Comparison of ENCODE assay signal across 13 mouse cellular contexts in the genomic region with DNA sequence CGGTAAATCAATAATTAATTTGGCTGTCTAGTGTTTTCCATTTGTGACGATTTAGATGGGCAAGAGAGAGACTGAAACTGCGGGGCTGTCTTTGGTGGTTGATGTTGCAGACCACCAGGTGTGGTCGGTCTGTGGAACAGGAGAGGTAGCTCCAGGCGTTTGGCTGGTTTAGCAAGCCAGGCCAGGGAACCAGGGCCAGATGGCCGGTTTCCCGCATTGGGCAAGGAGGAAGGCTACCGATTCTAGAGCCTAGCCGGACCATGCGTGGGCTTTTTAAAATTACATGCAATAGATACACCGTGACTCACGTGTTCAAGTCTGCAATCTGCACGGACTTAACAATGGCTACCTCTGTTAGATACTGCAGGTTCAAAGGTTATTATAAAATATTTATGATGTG.
"Had no signal": no experiment of that assay in that cellular context is flagged by ENCODE, and none has a peak within 500 bp of the region (broad histone marks: within the 10 kb centered on the region; RNA-seq: fewer than 3 reads in every experiment).

No protein-coding gene starts in this region.

- H3K4me3 ChIP-seq: layer of hippocampus, adult 2 months; limb, embryonic 13.5 days; midbrain, embryonic 12.5 days; neural tube, embryonic 13.5 days; stomach, embryonic 15.5 days had no signal

- ATAC-seq: midbrain, embryonic 16.5 days had no signal

- H3K27me3 ChIP-seq: limb, embryonic 13.5 days; midbrain, embryonic 12.5 days; neural tube, embryonic 13.5 days; stomach, embryonic 15.5 days had no signal

- H3K4me2 ChIP-seq: limb, embryonic 13.5 days; midbrain, embryonic 12.5 days; neural tube, embryonic 13.5 days; stomach, embryonic 15.5 days had no signal

- H3K4me1 ChIP-seq: limb, embryonic 13.5 days; midbrain, embryonic 12.5 days; neural tube, embryonic 13.5 days; stomach, embryonic 15.5 days had no signal

- DNase-seq: kidney, postnatal 10 days; kidney, postnatal 4 days; left cerebral cortex, postnatal 4 days; lung, adult 18-20 months; right cerebral cortex, postnatal 14 days; thymus, postnatal 36 days had no signal

- H3K27ac ChIP-seq: layer of hippocampus, adult 2 months; limb, embryonic 13.5 days; liver, embryonic 14.5 days; midbrain, embryonic 12.5 days; neural tube, embryonic 13.5 days; stomach, embryonic 15.5 days had no signal

- H3K9ac ChIP-seq: limb, embryonic 13.5 days; liver, embryonic 14.5 days; midbrain, embryonic 12.5 days; neural tube, embryonic 13.5 days; stomach, embryonic 15.5 days had no signal

- H3K9me3 ChIP-seq: limb, embryonic 13.5 days; midbrain, embryonic 12.5 days; neural tube, embryonic 13.5 days; stomach, embryonic 15.5 days had no signal
